Mouse (Mus musculus) hindbrain, embryonic 10.5 days (tissue): ENCODE results near the gene Bcl7a. TPM values are rescaled to one million over a fixed set of nuclear protein-coding genes. Genes with fewer than 3 reads are reported as not detected.

ENCODE experiments used
- DNase-seq: peaks from one replicate; pipeline ENCODE4 v3.0.0-alpha.2; 2017; ENCODE audit warnings: low spot score
- H3K27ac ChIP-seq: fragments of 300-500 bp; sonication (generic); 2 replicates; pipeline ENCODE4 v1.5.1; 2016; ENCODE audit warnings: mild to moderate bottlenecking, moderate library complexity
- H3K27me3 ChIP-seq: fragments of 300-500 bp; sonication (generic); 2 replicates; pipeline ENCODE4 v1.6.1; 2016; ENCODE audit warnings: mild to moderate bottlenecking; ENCODE audit not compliant: poor library complexity, insufficient read depth, severe bottlenecking
- H3K36me3 ChIP-seq: fragments of 300-500 bp; sonication (generic); 2 replicates; pipeline ENCODE4 v1.6.1; 2016; ENCODE audit warnings: mild to moderate bottlenecking, moderate library complexity
- H3K4me1 ChIP-seq: fragments of 300-500 bp; sonication (generic); replicated peaks from 2 replicates; pipeline ENCODE4 v1.6.1; 2016; ENCODE audit warnings: mild to moderate bottlenecking
- H3K4me3 ChIP-seq: fragments of 300-500 bp; sonication (generic); 2 replicates; pipeline ENCODE4 v1.5.1; 2016; ENCODE audit warnings: mild to moderate bottlenecking, moderate library complexity
- H3K9me3 ChIP-seq: fragments of 300-500 bp; sonication (generic); 2 replicates; pipeline ENCODE4 v1.6.1; 2016; ENCODE audit warnings: mild to moderate bottlenecking, moderate library complexity
- WGBS: fragments of 180-500 bp; shearing (Covaris S2); methylation state at CpG from one replicate; pipeline ENCODE4 v1.1.7; 2016; 5-methylcytosine and 5-hydroxymethylcytosine counted together
- polyA plus RNA-seq: library from polyadenylated mRNA; unstranded; fragments of >200 nt; fragmentation: Nextera tagmentation; extraction: Ambion mirVana; gene quantifications from 2 replicates; pipeline ENCODE4 v1.2.1, GENCODE M21; 2016

The Bcl7a gene
- polyA plus RNA-seq = 42.9 and 48.0 TPM in 2 replicates

GRCm38 (mm10) chr5:123343707-123344627, at the start of gene Bcl7a:
Gene Bcl7a, plus strand, starts transcription at chr5:123343834.
- Histone ChIP-seq H3K27ac (peak within 1 kb of the TSS; percentile 100), H3K36me3 (peaks cover 23% of the 10 kb centered on the region), H3K9me3 (no peaks in the 10 kb centered on the region), H3K4me1 (peaks cover 40% of the 10 kb centered on the region), H3K27me3 (no peaks in the 10 kb centered on the region), H3K4me3 (peak within 1 kb of the TSS; percentile 89)
- WGBS = under 1% methylated on average over 69 of the region's 69 CpGs
- DNase-seq = peak; percentile 92

- no peak for DNase-seq
- Histone ChIP-seq H3K27ac (no peak overlapping the region), H3K27me3 (peaks cover 12% of the 10 kb centered on the region; the same call in 1 of the 2 replicates), H3K36me3 (no peaks in the 10 kb centered on the region), H3K4me1 (peaks cover 10% of the 10 kb centered on the region), H3K4me3 (no peak overlapping the region), H3K9me3 (no peaks in the 10 kb centered on the region)
- WGBS = 90% methylated on average over 9 of the region's 9 CpGs
These were observed 49.0 kb upstream of the Bcl7a start for GRCm38 (mm10) chr5:123294653-123295052.

- no peak overlapping the region for H3K4me3 ChIP-seq
- no peaks in the 10 kb centered on the region for H3K9me3 ChIP-seq
- DNase-seq = no peak
- H3K36me3 ChIP-seq = no peaks in the 10 kb centered on the region
- peaks cover 25% of the 10 kb centered on the region for H3K4me1 ChIP-seq
- 67% methylated on average over 12 of the region's 12 CpGs for WGBS
- H3K27me3 ChIP-seq = peaks cover 26% of the 10 kb centered on the region
- no peak overlapping the region for H3K27ac ChIP-seq
These were observed 47.3 kb upstream of the Bcl7a start for GRCm38 (mm10) chr5:123296224-123296806.

GRCm38 (mm10) chr5:123296972-123297754, 46.5 kb upstream of the Bcl7a start:
- peaks cover 28% of the 10 kb centered on the region for H3K27me3 ChIP-seq
- peaks cover 34% of the 10 kb centered on the region for H3K4me1 ChIP-seq
- H3K9me3 ChIP-seq = no peaks in the 10 kb centered on the region
- no peak overlapping the region for H3K4me3 ChIP-seq
- H3K27ac ChIP-seq = no peak overlapping the region
- WGBS = 61% methylated on average over 23 of the region's 23 CpGs
- no peaks in the 10 kb centered on the region for H3K36me3 ChIP-seq
- DNase-seq = no peak

GRCm38 (mm10) chr5:123297830-123298229, 45.8 kb upstream of the Bcl7a start:
- H3K27me3 ChIP-seq = peaks cover 28% of the 10 kb centered on the region
- H3K4me1 ChIP-seq = peaks cover 40% of the 10 kb centered on the region
- DNase-seq = no peak
- H3K4me3 ChIP-seq = no peak overlapping the region
- 76% methylated on average over 7 of the region's 7 CpGs for WGBS
- H3K9me3 ChIP-seq = no peaks in the 10 kb centered on the region
- no peaks in the 10 kb centered on the region for H3K36me3 ChIP-seq
- no peak overlapping the region for H3K27ac ChIP-seq

- WGBS = 86% methylated on average over 6 of the region's 6 CpGs
These were observed 45.1 kb upstream of the Bcl7a start for GRCm38 (mm10) chr5:123298526-123298925.

GRCm38 (mm10) chr5:123300496-123301034, 43.1 kb upstream of the Bcl7a start:
- Histone ChIP-seq H3K4me1 (peaks cover 48% of the 10 kb centered on the region), H3K9me3 (no peaks in the 10 kb centered on the region), H3K4me3 (no peak overlapping the region), H3K27ac (peak overlapping the region; percentile 57), H3K36me3 (no peaks in the 10 kb centered on the region), H3K27me3 (peaks cover 48% of the 10 kb centered on the region)
- DNase-seq = no peak
- WGBS = 81% methylated on average over 8 of the region's 8 CpGs

More at GRCm38 (mm10) chr5:123298526-123298925, 45.1 kb upstream of the Bcl7a start:
- no peak overlapping the region for H3K4me3 ChIP-seq
- H3K27ac ChIP-seq = no peak overlapping the region
- no peaks in the 10 kb centered on the region for H3K9me3 ChIP-seq
- no peaks in the 10 kb centered on the region for H3K36me3 ChIP-seq
- DNase-seq = no peak
- H3K4me1 ChIP-seq = peaks cover 43% of the 10 kb centered on the region
- H3K27me3 ChIP-seq = peaks cover 29% of the 10 kb centered on the region

GRCm38 (mm10) chr5:123301780-123302521, 41.7 kb upstream of the Bcl7a start:
- peaks cover 45% of the 10 kb centered on the region for H3K4me1 ChIP-seq
- no peaks in the 10 kb centered on the region for H3K36me3 ChIP-seq
- peak overlapping the region; percentile 78 for H3K27ac ChIP-seq
- peak; percentile 81 for DNase-seq
- WGBS = 38% methylated on average over 20 of the region's 20 CpGs
- H3K9me3 ChIP-seq = no peaks in the 10 kb centered on the region
- H3K27me3 ChIP-seq = peaks cover 49% of the 10 kb centered on the region
- peak overlapping the region; percentile 22; the same call in 1 of the 2 replicates for H3K4me3 ChIP-seq

GRCm38 (mm10) chr5:123307630-123308282, 35.9 kb upstream of the Bcl7a start:
- Histone ChIP-seq H3K27ac (no peak overlapping the region), H3K4me1 (peaks cover 14% of the 10 kb centered on the region), H3K36me3 (no peaks in the 10 kb centered on the region), H3K9me3 (no peaks in the 10 kb centered on the region), H3K27me3 (peaks cover 24% of the 10 kb centered on the region), H3K4me3 (no peak overlapping the region)
- DNase-seq = no peak
- 81% methylated on average over 18 of the region's 18 CpGs for WGBS

GRCm38 (mm10) chr5:123309816-123310215, 33.8 kb upstream of the Bcl7a start:
- WGBS = 43% methylated on average over 10 of the region's 10 CpGs
- DNase-seq = no peak
- no peak overlapping the region for H3K4me3 ChIP-seq

GRCm38 (mm10) chr5:123310221-123310620, 33.4 kb upstream of the Bcl7a start:
- DNase-seq = no peak
- Histone ChIP-seq H3K36me3 (no peaks in the 10 kb centered on the region), H3K27me3 (peaks cover 7% of the 10 kb centered on the region), H3K27ac (peak overlapping the region; percentile 54; the same call in 1 of the 2 replicates), H3K4me3 (no peak overlapping the region), H3K9me3 (no peaks in the 10 kb centered on the region), H3K4me1 (peaks cover 24% of the 10 kb centered on the region)
- WGBS = 64% methylated on average over 7 of the region's 7 CpGs

More at GRCm38 (mm10) chr5:123309816-123310215, 33.8 kb upstream of the Bcl7a start:
- Histone ChIP-seq H3K9me3 (no peaks in the 10 kb centered on the region), H3K4me1 (peaks cover 24% of the 10 kb centered on the region), H3K27ac (peak overlapping the region; percentile 54), H3K36me3 (no peaks in the 10 kb centered on the region), H3K27me3 (peaks cover 12% of the 10 kb centered on the region)
